Mouse (Mus musculus) MEL (cell line): ENCODE measurements around the gene Adcy4. TPM values are rescaled to one million over a fixed set of nuclear protein-coding genes. Genes with fewer than 3 reads are reported as not detected.

Experiments used
- DNase-seq: peaks from one replicate; pipeline ENCODE4 v3.0.0; 2011; ENCODE audit warnings: low read depth, low spot score
- H3K27ac ChIP-seq: 2 replicates; pipeline ENCODE4 v1.5.1; 2012; ENCODE audit warnings: low read depth, mild to moderate bottlenecking, control low read depth, low read length, moderate library complexity; ENCODE audit not compliant: control insufficient read depth
- H3K27me3 ChIP-seq, 2 experiments: fragments of 150-350 bp in 1 of 2; sonication (generic) in 1 of 2; 2 replicates each; pipeline ENCODE4 v1.6.1; 2012; ENCODE audit warnings: low read length in 2 of 2, mild to moderate bottlenecking in 2 of 2, improper control_type of control experiment in 1 of 2, moderate library complexity in 1 of 2; ENCODE audit not compliant: insufficient read depth in 2 of 2, control insufficient read depth in 1 of 2
- H3K36me3 ChIP-seq, 2 experiments: 2 replicates each; pipeline ENCODE4 v1.6.1; 2012 to 2014; ENCODE audit warnings: low read length in 2 of 2, improper control_type of control experiment in 1 of 2, inconsistent platforms in 1 of 2, mild to moderate bottlenecking in 1 of 2; ENCODE audit not compliant: insufficient read depth in 2 of 2, control insufficient read depth in 1 of 2
- H3K4me1 ChIP-seq, 2 experiments: fragments of 150-350 bp in 1 of 2; sonication (generic) in 1 of 2; 2 replicates each; pipeline ENCODE4 v1.6.1; 2012; ENCODE audit warnings: low read length in 2 of 2, improper control_type of control experiment in 1 of 2, mild to moderate bottlenecking in 1 of 2; ENCODE audit not compliant: insufficient read depth in 2 of 2, control insufficient read depth in 1 of 2
- H3K4me3 ChIP-seq, 2 experiments: fragments of 150-350 bp in 1 of 2; sonication (generic) in 1 of 2; 2 replicates each; pipeline ENCODE4 v1.5.1; 2012; ENCODE audit warnings: low read depth in 2 of 2, low read length in 2 of 2, mild to moderate bottlenecking in 2 of 2, moderate library complexity in 2 of 2, control low read depth in 1 of 2, improper control_type of control experiment in 1 of 2; ENCODE audit not compliant: control insufficient read depth in 1 of 2, insufficient read depth in 1 of 2
- H3K79me2 ChIP-seq: 2 replicates; pipeline ENCODE4 v1.6.1; 2012; ENCODE audit warnings: mild to moderate bottlenecking, low read length, moderate library complexity; ENCODE audit not compliant: control insufficient read depth, poor library complexity, insufficient read depth
- H3K9ac ChIP-seq: 2 replicates; pipeline ENCODE4 v1.6.1; 2012; ENCODE audit warnings: low read depth, mild to moderate bottlenecking, control low read depth, low read length, moderate library complexity; ENCODE audit not compliant: control insufficient read depth, poor library complexity, severe bottlenecking
- H3K9me3 ChIP-seq: fragments of 150-350 bp; sonication (generic); replicated peaks from 2 replicates; pipeline ENCODE4 v1.6.1; 2012; ENCODE audit warnings: mild to moderate bottlenecking, low read length, improper control_type of control experiment, moderate library complexity; ENCODE audit not compliant: insufficient read depth
- BHLHE40 ChIP-seq: IDR thresholded peaks from 2 replicates; pipeline ENCODE4 v1.6.1; 2012; ENCODE audit warnings: low read depth, mild to moderate bottlenecking, inconsistent platforms, low read length, improper control_type of control experiment, borderline replicate concordance
- CHD1 ChIP-seq: IDR thresholded peaks from 2 replicates; pipeline ENCODE4 v1.6.1; 2012; ENCODE audit warnings: low read depth, mild to moderate bottlenecking, inconsistent platforms, low read length, improper control_type of control experiment
- CHD2 ChIP-seq: IDR thresholded peaks from 2 replicates; pipeline ENCODE4 v1.6.1; 2011; ENCODE audit warnings: low read length, improper control_type of control experiment
- E2F4 ChIP-seq: IDR thresholded peaks from 2 replicates; pipeline ENCODE4 v1.6.1; 2011; ENCODE audit warnings: low read depth, low read length, improper control_type of control experiment, borderline replicate concordance
- ELF1 ChIP-seq: IDR thresholded peaks from 2 replicates; pipeline ENCODE4 v1.6.1; 2014; ENCODE audit warnings: low read depth, mild to moderate bottlenecking, inconsistent platforms, low read length, improper control_type of control experiment, moderate library complexity
- GATA1 ChIP-seq: IDR thresholded peaks from 2 replicates; pipeline ENCODE4 v1.6.1; 2011; ENCODE audit warnings: low read depth, low read length, improper control_type of control experiment
- KAT2A ChIP-seq: conservative IDR thresholded peaks from 2 replicates; pipeline ENCODE4 v1.6.1; 2012; ENCODE audit warnings: low read depth, low read length, improper control_type of control experiment, inconsistent platforms
- MAFK ChIP-seq: IDR thresholded peaks from 2 replicates; pipeline ENCODE4 v1.6.1; 2011; ENCODE audit warnings: low read depth, mild to moderate bottlenecking, low read length, improper control_type of control experiment, borderline replicate concordance
- MAX ChIP-seq: IDR thresholded peaks from 2 replicates; pipeline ENCODE4 v1.6.1; 2011; ENCODE audit warnings: low read length, improper control_type of control experiment
- MAZ ChIP-seq: IDR thresholded peaks from 2 replicates; pipeline ENCODE4 v1.6.1; 2012; ENCODE audit warnings: low read depth, mild to moderate bottlenecking, inconsistent platforms, low read length, improper control_type of control experiment
- MEF2A ChIP-seq: IDR thresholded peaks from 2 replicates; pipeline ENCODE4 v1.6.1; 2014; ENCODE audit warnings: low read depth, mild to moderate bottlenecking, inconsistent platforms, low read length, improper control_type of control experiment; ENCODE audit not compliant: poor library complexity, insufficient replicate concordance, severe bottlenecking; ENCODE audit errors: extremely low read depth
- MYC ChIP-seq: IDR thresholded peaks from 2 replicates; pipeline ENCODE4 v1.6.1; 2011; ENCODE audit warnings: low read depth, mild to moderate bottlenecking, low read length, improper control_type of control experiment, moderate library complexity
- NELFE ChIP-seq: IDR thresholded peaks from 2 replicates; pipeline ENCODE4 v1.6.1; 2011; ENCODE audit warnings: low read depth, low read length, improper control_type of control experiment
- NRF1 ChIP-seq: IDR thresholded peaks from 2 replicates; pipeline ENCODE4 v1.6.1; 2014; ENCODE audit warnings: low read depth, mild to moderate bottlenecking, inconsistent platforms, low read length, improper control_type of control experiment, moderate library complexity; ENCODE audit not compliant: poor library complexity, insufficient read depth, severe bottlenecking
- POLR2AphosphoS2 ChIP-seq: IDR thresholded peaks from 2 replicates; pipeline ENCODE4 v1.6.1; 2011; ENCODE audit warnings: low read length, improper control_type of control experiment
- RAD21 ChIP-seq: IDR thresholded peaks from 2 replicates; pipeline ENCODE4 v1.6.1; 2011; ENCODE audit warnings: mild to moderate bottlenecking, low read depth, low read length, improper control_type of control experiment
- RCOR1 ChIP-seq: IDR thresholded peaks from 2 replicates; pipeline ENCODE4 v1.6.1; 2012; ENCODE audit warnings: low read depth, mild to moderate bottlenecking, inconsistent platforms, low read length, improper control_type of control experiment
- SIN3A ChIP-seq: IDR thresholded peaks from 2 replicates; pipeline ENCODE4 v1.6.1; 2012; ENCODE audit warnings: low read length, improper control_type of control experiment, inconsistent platforms
- SMC3 ChIP-seq: IDR thresholded peaks from 2 replicates; pipeline ENCODE4 v1.6.1; 2011; ENCODE audit warnings: low read depth, low read length, improper control_type of control experiment
- TAL1 ChIP-seq: IDR thresholded peaks from 2 replicates; pipeline ENCODE4 v1.6.1; 2012; ENCODE audit warnings: mild to moderate bottlenecking, inconsistent platforms, low read length, moderate library complexity, mixed read lengths
- USF2 ChIP-seq, 2 experiments: IDR thresholded peaks; 2 replicates each; pipeline ENCODE4 v1.6.1; 2011 to 2012; ENCODE audit warnings: improper control_type of control experiment in 2 of 2, low read length in 2 of 2, borderline replicate concordance in 1 of 2, inconsistent platforms in 1 of 2, low read depth in 1 of 2, mild to moderate bottlenecking in 1 of 2; ENCODE audit not compliant: insufficient read depth in 1 of 2
- ZC3H11A ChIP-seq: IDR thresholded peaks from 2 replicates; pipeline ENCODE4 v1.6.1; 2012; ENCODE audit warnings: low read depth, mild to moderate bottlenecking, inconsistent platforms, low read length, improper control_type of control experiment
- ZNF384 ChIP-seq: IDR thresholded peaks from 2 replicates; pipeline ENCODE4 v1.6.1; 2012; ENCODE audit warnings: low read depth, mild to moderate bottlenecking, inconsistent platforms, low read length, improper control_type of control experiment
- polyA plus RNA-seq, 2 experiments: library from polyadenylated mRNA; stranded (reverse) in 1 of 2; unstranded in 1 of 2; fragments of >175 nt in 1 of 2; fragments of >200 nt in 1 of 2; gene quantifications; 2 replicates each; pipeline versions ENCODE4 v1.2.1 to v1.2.4; 2012; ENCODE audit warnings: low replicate concordance in 2 of 2, low read depth in 1 of 2; ENCODE audit not compliant: insufficient read length in 2 of 2, insufficient read depth in 1 of 2, missing spikeins in 1 of 2
- total RNA-seq: library from RNA; depleted of rRNA; stranded (reverse); fragments of 300-350 nt; gene quantifications from 2 replicates; pipeline ENCODE4 v1.2.3, GENCODE M21; 2012

The Adcy4 gene
- total and polyA plus RNA-seq, 3 experiments = 0.19 to 0.35 TPM; not detected in 1

DNA sequence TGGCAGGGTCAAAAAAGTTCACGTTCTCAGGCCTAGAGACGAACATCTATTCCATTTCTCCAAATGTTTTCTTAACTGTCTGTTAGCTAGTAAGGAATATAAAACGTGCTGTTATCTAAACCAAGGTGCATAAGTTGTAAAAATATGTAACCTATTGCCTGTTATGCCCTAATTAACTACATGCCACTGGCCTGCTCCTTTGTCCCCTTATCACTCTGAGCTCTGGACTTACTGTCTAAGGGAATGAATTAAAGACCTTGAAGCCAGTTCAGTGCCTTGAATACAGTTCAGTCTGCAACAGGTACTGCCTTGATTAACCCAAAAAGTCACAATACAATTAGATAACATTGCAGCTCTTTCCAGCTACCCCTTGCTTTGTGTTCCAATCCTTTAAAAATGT is 48.6 kb downstream of the Adcy4 start:
- no peak for TF ChIP-seq ELF1
- TF ChIP-seq KAT2A = no peak
- TF ChIP-seq POLR2AphosphoS2 = no peak
- TF ChIP-seq ZNF384 = no peak
- TF ChIP-seq RCOR1 = no peak
- no peak for TF ChIP-seq NELFE
- TF ChIP-seq RAD21 = no peak
- no peak for TF ChIP-seq E2F4
- no peak for TF ChIP-seq MAX
- TF ChIP-seq MAZ = no peak
- TF ChIP-seq ZC3H11A = no peak
- TF ChIP-seq GATA1 = no peak
- no peak for TF ChIP-seq MEF2A
- TF ChIP-seq SMC3 = no peak
- no peak for TF ChIP-seq CHD2
- TF ChIP-seq, all 39 proteins: peak for 0
- Histone ChIP-seq H3K79me2 (no peaks in the 10 kb centered on the region), H3K9ac (no peak overlapping the region), H3K9me3 (no peaks in the 10 kb centered on the region), H3K36me3 (peaks cover 0 to 30% of the 10 kb centered on the region in 2 experiments; a peak in 2 of 4 replicates), H3K4me3 (no peak overlapping the region), H3K27me3 (no peaks in the 10 kb centered on the region), H3K27ac (no peak overlapping the region), H3K4me1 (peaks cover 23 to 41% of the 10 kb centered on the region in 2 experiments)
- DNase-seq = no peak

DNA sequence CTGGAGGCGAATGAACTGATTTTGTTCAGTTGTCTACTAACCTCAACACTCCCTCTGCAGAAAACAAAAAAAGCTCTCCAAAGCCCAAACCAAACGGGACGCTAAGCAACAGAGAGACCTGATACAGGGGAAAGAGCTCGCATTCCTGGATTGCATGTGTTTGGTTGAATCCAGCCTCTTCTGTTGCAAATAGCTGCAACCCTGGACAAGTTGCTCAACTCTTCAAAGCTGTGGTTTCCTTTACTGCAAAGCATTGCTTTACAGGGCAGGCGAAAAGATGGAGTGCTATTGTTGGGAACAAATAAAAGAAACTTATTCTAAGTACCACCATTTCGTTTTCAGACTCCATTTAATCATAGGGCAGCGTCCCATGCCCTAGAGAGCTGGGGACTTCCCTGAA is 49.0 kb downstream of the Adcy4 start:
- no peaks in the 10 kb centered on the region for H3K9me3 ChIP-seq
- H3K27ac ChIP-seq = no peak overlapping the region
- DNase-seq = no peak
- H3K79me2 ChIP-seq = no peaks in the 10 kb centered on the region
- no peak for TF ChIP-seq MYC
- no peak for TF ChIP-seq NRF1
- no peak for TF ChIP-seq TAL1
- TF ChIP-seq MAFK = no peak
- no peak for TF ChIP-seq SIN3A
- TF ChIP-seq MAZ = no peak
- no peak for TF ChIP-seq E2F4
- no peak for TF ChIP-seq MEF2A
- TF ChIP-seq ZC3H11A = no peak
- TF ChIP-seq USF2 (IDR thresholded peaks at IDR 0.05; ENCODE audit: borderline replicate concordance in 1 of 2, insufficient read depth in 1 of 2, low read depth in 1 of 2, low read length in 2 of 2) = no peak
- no peak for TF ChIP-seq BHLHE40
- TF ChIP-seq KAT2A = no peak
- TF ChIP-seq CHD1 = no peak
- H3K36me3 ChIP-seq = peaks cover 0 to 31% of the 10 kb centered on the region in 2 experiments; a peak in 2 of 4 replicates
- H3K4me3 ChIP-seq = no peak overlapping the region
- H3K27me3 ChIP-seq = no peaks in the 10 kb centered on the region
- peaks cover 25 to 45% of the 10 kb centered on the region in 2 experiments for H3K4me1 ChIP-seq
- no peak overlapping the region for H3K9ac ChIP-seq
